Mouse (Mus musculus) liver, embryonic 11.5 days (tissue): ENCODE measurements around the gene Dennd1c. TPM values are rescaled to one million over a fixed set of nuclear protein-coding genes. Genes with fewer than 3 reads are reported as not detected.
A peak's percentile ranks its signal among the peaks of the same experiment; 100 is the strongest.

Experiments
- ATAC-seq: fragments of 200-750 bp; cut with Nextera tagmentation; replicated peaks from 2 replicates; pipeline ENCODE4 v1.8.0; 2017; ENCODE audit warnings: moderate number of reproducible peaks, mild to moderate bottlenecking, moderate TSS enrichment, moderate library complexity; ENCODE audit not compliant: low FRiP score
- DNase-seq: peaks from one replicate; pipeline ENCODE4 v3.0.0-alpha.2; 2017; ENCODE audit warnings: low spot score
- H3K27ac ChIP-seq: fragments of 300-500 bp; sonication (generic); 2 replicates; pipeline ENCODE4 v1.5.1; 2014; ENCODE audit warnings: mild to moderate bottlenecking, low read depth, low read length, control low read depth
- H3K27me3 ChIP-seq: fragments of 300-500 bp; sonication (generic); replicated peaks from 2 replicates; pipeline ENCODE4 v1.6.1; 2014; ENCODE audit warnings: low read length, mixed read lengths; ENCODE audit not compliant: control insufficient read depth, insufficient read depth
- H3K36me3 ChIP-seq: fragments of 300-500 bp; sonication (generic); 2 replicates; pipeline ENCODE4 v1.6.1; 2014; ENCODE audit warnings: mild to moderate bottlenecking, low read length, moderate library complexity, mixed read lengths; ENCODE audit not compliant: control insufficient read depth, insufficient read depth
- H3K4me1 ChIP-seq: fragments of 300-500 bp; sonication (generic); replicated peaks from 2 replicates; pipeline ENCODE4 v1.6.1; 2014; ENCODE audit warnings: low read length, mixed read lengths; ENCODE audit not compliant: control insufficient read depth, insufficient read depth
- H3K4me2 ChIP-seq: fragments of 300-500 bp; sonication (generic); 2 replicates; pipeline ENCODE4 v1.6.1; 2014; ENCODE audit warnings: mild to moderate bottlenecking, control low read depth, moderate library complexity
- H3K4me3 ChIP-seq: fragments of 300-500 bp; sonication (generic); 2 replicates; pipeline ENCODE4 v1.5.1; 2014; ENCODE audit warnings: low read depth, low read length, control low read depth
- H3K9ac ChIP-seq: fragments of 300-500 bp; sonication (generic); 2 replicates; pipeline ENCODE4 v1.6.1; 2014; ENCODE audit warnings: low read depth, low read length, control low read depth
- H3K9me3 ChIP-seq: fragments of 300-500 bp; sonication (generic); 2 replicates; pipeline ENCODE4 v1.6.1; 2016; ENCODE audit warnings: low read length, inconsistent platforms, mixed read lengths; ENCODE audit not compliant: control insufficient read depth
- WGBS: fragments of 180-500 bp; shearing (Covaris S2); extraction: QIAGEN DNeasy Blood & Tissue Kit; methylation state at CpG from one replicate; pipeline ENCODE4 v1.1.7; 2014; 5-methylcytosine and 5-hydroxymethylcytosine counted together
- polyA plus RNA-seq: library from polyadenylated mRNA; unstranded; fragments of >200 nt; fragmentation: Nextera tagmentation; extraction: Ambion mirVana; gene quantifications from 2 replicates; pipeline ENCODE4 v1.2.1, GENCODE M21; 2014

Gene Dennd1c
- polyA plus RNA-seq, 1 experiment from 2014 or later: 2.1 TPM

- no peaks in the 10 kb centered on the region for H3K9me3 ChIP-seq
- no peak overlapping the region for H3K9ac ChIP-seq
- no peak overlapping the region for H3K4me3 ChIP-seq
- H3K27me3 ChIP-seq: peaks cover 39% of the 10 kb centered on the region
- H3K4me2 ChIP-seq: peak overlapping the region; percentile 16; the same call in 1 of the 2 replicates
- peaks cover 26% of the 10 kb centered on the region for H3K4me1 ChIP-seq
- ATAC-seq (no peak), DNase-seq (no peak)
- no peak overlapping the region for H3K27ac ChIP-seq
- H3K36me3 ChIP-seq: no peaks in the 10 kb centered on the region
- WGBS: 22% methylated on average over 8 of the region's 8 CpGs
Measured at GRCm38 (mm10) chr17:57063031-57063430, 15.3 kb downstream of the Dennd1c start.

DNA sequence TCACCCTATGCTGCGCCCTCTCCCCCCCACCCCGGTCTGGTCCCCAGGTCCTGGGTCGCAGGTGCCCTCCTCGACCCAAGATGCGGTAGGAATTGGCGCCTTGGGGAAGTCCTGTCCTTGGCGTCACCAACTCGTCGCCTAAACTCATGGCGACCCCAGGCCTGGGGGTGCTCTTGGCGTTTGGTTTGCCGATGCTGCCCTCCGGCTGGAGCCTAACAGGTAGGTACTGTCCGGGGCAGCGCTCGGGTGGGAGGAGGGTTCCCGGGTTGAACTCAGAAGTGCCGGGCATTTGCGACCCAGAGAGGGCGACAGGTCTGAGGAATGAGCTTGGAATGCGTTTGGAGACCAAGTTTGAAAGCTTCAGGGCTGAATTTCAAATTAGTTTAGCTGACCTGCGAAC is 15.8 kb downstream of the Dennd1c start:
- ATAC-seq (no peak), DNase-seq (no peak)
- peaks cover 39% of the 10 kb centered on the region for H3K27me3 ChIP-seq
- H3K4me3 ChIP-seq: peak overlapping the region; percentile 49
- H3K4me2 ChIP-seq: peak overlapping the region; percentile 97
- WGBS: 4% methylated on average over 22 of the region's 22 CpGs
- no peaks in the 10 kb centered on the region for H3K9me3 ChIP-seq
- H3K9ac ChIP-seq: no peak overlapping the region
- H3K27ac ChIP-seq: no peak overlapping the region
- H3K36me3 ChIP-seq: no peaks in the 10 kb centered on the region
- H3K4me1 ChIP-seq: peaks cover 26% of the 10 kb centered on the region

GRCm38 (mm10) chr17:57062011-57062521 is 16.2 kb downstream of the Dennd1c start:
- Histone ChIP-seq H3K36me3 (no peaks in the 10 kb centered on the region), H3K4me3 (peak overlapping the region; percentile 49), H3K9ac (no peak overlapping the region), H3K4me2 (peak overlapping the region; percentile 97), H3K9me3 (no peaks in the 10 kb centered on the region), H3K27ac (no peak overlapping the region), H3K27me3 (peaks cover 39% of the 10 kb centered on the region), H3K4me1 (peaks cover 26% of the 10 kb centered on the region)
- no peak for ATAC-seq
- WGBS: 3% methylated on average over 39 of the region's 39 CpGs
- DNase-seq: no peak

- peaks cover 26% of the 10 kb centered on the region for H3K4me1 ChIP-seq
- no peaks in the 10 kb centered on the region for H3K9me3 ChIP-seq
- peak overlapping the region; percentile 97 for H3K4me2 ChIP-seq
- ATAC-seq (no peak), DNase-seq (no peak)
- no peak overlapping the region for H3K4me3 ChIP-seq
- H3K36me3 ChIP-seq: no peaks in the 10 kb centered on the region
- no peak overlapping the region for H3K9ac ChIP-seq
- H3K27me3 ChIP-seq: peaks cover 39% of the 10 kb centered on the region
- WGBS: 32% methylated on average over 10 of the region's 10 CpGs
- H3K27ac ChIP-seq: no peak overlapping the region
Measured at GRCm38 (mm10) chr17:57061069-57061468, 17.2 kb downstream of the Dennd1c start.

- Histone ChIP-seq H3K4me2 (peak overlapping the region; percentile 97), H3K9me3 (no peaks in the 10 kb centered on the region), H3K4me3 (peak overlapping the region; percentile 78), H3K4me1 (peaks cover 26% of the 10 kb centered on the region), H3K9ac (peak overlapping the region; percentile 74), H3K36me3 (no peaks in the 10 kb centered on the region), H3K27ac (no peak overlapping the region), H3K27me3 (peaks cover 39% of the 10 kb centered on the region)
- whole genome bisulfite sequencing: 0% methylated on average over 44 of the region's 44 CpGs
- ATAC-seq (peak; percentile 80), DNase-seq (peak; percentile 93)
Measured at GRCm38 (mm10) chr17:57060231-57060801, 18.0 kb downstream of the Dennd1c start.

DNA sequence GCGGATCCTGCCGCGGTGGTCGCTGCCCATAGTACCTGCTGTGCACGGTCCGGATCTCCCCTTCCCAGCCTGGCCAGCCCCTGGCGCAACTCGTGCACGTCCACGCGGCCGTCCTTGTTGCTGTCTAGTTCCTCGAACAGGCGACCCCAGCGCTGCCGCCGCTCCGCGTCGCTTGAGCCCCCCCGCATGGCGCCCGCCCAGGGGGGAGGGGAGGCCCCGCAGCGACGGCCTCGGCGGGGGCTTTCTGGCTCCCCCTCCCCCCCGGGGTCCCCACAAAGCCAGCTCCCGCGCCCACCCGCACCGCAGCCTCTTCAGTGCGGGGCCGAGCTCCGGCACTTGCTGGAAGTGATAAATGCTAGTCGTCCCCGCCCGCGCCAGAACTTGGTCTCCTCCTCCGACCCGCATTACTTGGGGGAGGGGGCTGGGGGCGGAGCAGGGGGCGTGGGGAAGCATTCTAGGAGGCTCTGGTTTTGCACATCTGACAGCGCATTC is 18.8 kb downstream of the Dennd1c start, which contains the start of gene Slc25a23:
Slc25a23 (minus strand) TSS at position 378 of the 492 bp plus-strand sequence.
- H3K4me3 ChIP-seq: peak within 1 kb of the TSS; percentile 78
- DNase-seq (peak; percentile 80), ATAC-seq (peak; percentile 42)
- peak within 1 kb of the TSS; percentile 97 for H3K4me2 ChIP-seq
- H3K27me3 ChIP-seq: peaks cover 39% of the 10 kb centered on the region
- H3K9ac ChIP-seq: peak within 1 kb of the TSS; percentile 74
- peak within 1 kb of the TSS; percentile 41; the same call in 1 of the 2 replicates for H3K27ac ChIP-seq
- peaks cover 26% of the 10 kb centered on the region for H3K4me1 ChIP-seq
- H3K9me3 ChIP-seq: no peaks in the 10 kb centered on the region
- under 1% methylated on average over 37 of the region's 45 CpGs for WGBS
- peaks cover 2% of the 10 kb centered on the region; the same call in 1 of the 2 replicates for H3K36me3 ChIP-seq

DNA sequence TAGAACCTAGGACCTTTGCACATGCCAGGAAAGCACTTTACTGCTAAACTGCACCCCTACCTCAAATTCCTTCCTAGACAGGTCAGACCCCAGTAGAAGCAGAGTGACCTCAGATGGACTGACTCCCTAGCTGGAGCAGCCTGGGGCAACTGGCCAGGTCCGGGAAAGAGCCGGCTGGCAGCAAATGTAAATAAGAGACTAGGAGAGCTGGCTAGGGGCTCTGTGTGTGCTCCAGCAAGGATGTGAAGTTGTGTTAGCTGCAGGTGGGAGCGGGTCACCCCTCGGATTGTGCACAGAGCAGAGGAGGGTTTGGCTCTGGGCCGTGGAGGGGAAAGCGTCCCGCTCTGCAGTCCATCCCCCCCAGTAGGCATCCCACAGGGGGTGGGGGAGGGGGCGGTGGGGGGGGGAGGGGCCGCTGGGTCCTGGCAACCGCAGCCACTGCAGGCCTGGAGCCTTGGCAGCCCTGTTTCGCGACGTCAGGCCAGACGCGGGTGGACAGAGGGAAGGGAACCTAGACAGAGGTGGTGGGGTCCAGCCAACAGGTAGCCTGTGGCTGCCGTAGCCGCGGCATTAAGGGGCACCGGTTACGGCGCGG is 19.3 kb downstream of the Dennd1c start, which contains the start of gene Crb3:
Crb3 (plus strand) TSS at position 215 of the 595 bp plus-strand sequence.
- no peaks in the 10 kb centered on the region for H3K9me3 ChIP-seq
- peaks cover 26% of the 10 kb centered on the region for H3K4me1 ChIP-seq
- peak within 1 kb of the TSS; percentile 78 for H3K4me3 ChIP-seq
- DNase-seq: peak; percentile 51
- 4% methylated on average over 18 of the region's 22 CpGs for WGBS
- no peak for ATAC-seq
- H3K4me2 ChIP-seq: peak within 1 kb of the TSS; percentile 97
- peaks cover 34% of the 10 kb centered on the region for H3K27me3 ChIP-seq
- H3K27ac ChIP-seq: peak within 1 kb of the TSS; percentile 41; the same call in 1 of the 2 replicates
- H3K9ac ChIP-seq: peak within 1 kb of the TSS; percentile 74
- peaks cover 2% of the 10 kb centered on the region; the same call in 1 of the 2 replicates for H3K36me3 ChIP-seq

DNA sequence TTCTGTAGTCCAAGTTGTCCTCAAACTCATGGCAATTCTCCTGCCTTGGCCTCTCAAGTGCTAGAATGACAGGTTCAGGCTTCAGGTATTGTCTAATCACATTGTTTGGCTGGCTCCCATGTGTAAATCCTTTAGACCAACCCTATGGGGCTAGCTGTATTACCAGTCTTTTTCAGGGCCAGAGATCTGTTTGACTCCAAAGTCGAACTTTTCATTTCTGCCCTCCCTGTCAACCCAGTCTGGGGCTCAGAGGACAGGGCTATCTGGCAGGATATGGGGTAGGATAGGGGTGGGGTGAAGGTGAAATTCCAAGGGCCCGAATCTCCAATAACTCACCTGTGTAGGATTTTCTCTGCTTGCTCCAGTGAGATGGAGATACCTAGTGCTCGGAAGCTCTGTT is 22.1 kb downstream of the Dennd1c start:
- ATAC-seq (no peak), DNase-seq (no peak)
- no peak overlapping the region for H3K4me2 ChIP-seq
- H3K27ac ChIP-seq: no peak overlapping the region
- peaks cover 13% of the 10 kb centered on the region for H3K4me1 ChIP-seq
- no peak overlapping the region for H3K9ac ChIP-seq
- peaks cover 6% of the 10 kb centered on the region; the same call in 1 of the 2 replicates for H3K36me3 ChIP-seq
- H3K9me3 ChIP-seq: no peaks in the 10 kb centered on the region
- H3K4me3 ChIP-seq: no peak overlapping the region
- WGBS: 81% methylated on average over 3 of the region's 3 CpGs
- peaks cover 9% of the 10 kb centered on the region for H3K27me3 ChIP-seq
